Mouse (Mus musculus) midbrain, postnatal 0 days (tissue): ENCODE measurements around the gene Cpz. TPM values are rescaled to one million over a fixed set of nuclear protein-coding genes. Genes with fewer than 3 reads are reported as not detected.

ENCODE experiments used
- ATAC-seq: fragments of 200-750 bp; cut with Nextera tagmentation; 2 replicates; pipeline ENCODE4 v1.8.0; 2017; ENCODE audit warnings: moderate number of reproducible peaks, mild to moderate bottlenecking, moderate TSS enrichment, moderate library complexity; ENCODE audit not compliant: low FRiP score
- DNase-seq: peaks from one replicate; pipeline ENCODE4 v3.0.0-alpha.2; 2015; ENCODE audit warnings: low spot score
- H3K27ac ChIP-seq: fragments of 300-500 bp; sonication (generic); 2 replicates; pipeline ENCODE4 v1.5.1; 2014; ENCODE audit warnings: low read depth, mild to moderate bottlenecking, low read length, mixed read lengths
- H3K27me3 ChIP-seq: fragments of 300-500 bp; sonication (generic); 2 replicates; pipeline ENCODE4 v1.6.1; 2014; ENCODE audit warnings: low read length, control low read depth, mixed read lengths; ENCODE audit not compliant: insufficient read depth
- H3K36me3 ChIP-seq: fragments of 300-500 bp; sonication (generic); 2 replicates; pipeline ENCODE4 v1.6.1; 2014; ENCODE audit warnings: low read length, control low read depth, mixed read lengths; ENCODE audit not compliant: insufficient read depth
- H3K4me1 ChIP-seq: fragments of 300-500 bp; sonication (generic); 2 replicates; pipeline ENCODE4 v1.6.1; 2014; ENCODE audit warnings: mild to moderate bottlenecking, control low read depth, antibody characterized with exemption, low read length, mixed read lengths; ENCODE audit not compliant: insufficient read depth
- H3K4me2 ChIP-seq: fragments of 300-500 bp; sonication (generic); 2 replicates; pipeline ENCODE4 v1.6.1; 2014; ENCODE audit warnings: low read depth, mild to moderate bottlenecking, low read length, mixed read lengths; ENCODE audit not compliant: poor library complexity, severe bottlenecking
- H3K4me3 ChIP-seq: fragments of 300-500 bp; sonication (generic); 2 replicates; pipeline ENCODE4 v1.5.1; 2014; ENCODE audit warnings: low read depth, mild to moderate bottlenecking, low read length, moderate library complexity
- H3K9ac ChIP-seq: fragments of 300-500 bp; sonication (generic); replicated peaks from 2 replicates; pipeline ENCODE4 v1.6.1; 2014; ENCODE audit warnings: mild to moderate bottlenecking, low read length, moderate library complexity, mixed read lengths; ENCODE audit not compliant: poor library complexity, severe bottlenecking
- H3K9me3 ChIP-seq: fragments of 300-500 bp; sonication (generic); 2 replicates; pipeline ENCODE4 v1.6.1; 2016; ENCODE audit warnings: low read length, control low read depth
- CTCF ChIP-seq: IDR thresholded peaks from 2 replicates; pipeline ENCODE4 v1.5.1; 2016; ENCODE audit warnings: antibody characterized with exemption, mild to moderate bottlenecking
- WGBS: fragments of 180-500 bp; shearing (Covaris S2); extraction: QIAGEN DNeasy Blood & Tissue Kit; methylation state at CpG from one replicate; pipeline ENCODE4 v1.1.7; 2014; 5-methylcytosine and 5-hydroxymethylcytosine counted together
- polyA plus RNA-seq: library from polyadenylated mRNA; unstranded; fragments of >200 nt; fragmentation: Nextera tagmentation; extraction: Ambion mirVana; gene quantifications from 2 replicates; pipeline ENCODE4 v1.2.1, GENCODE M21; 2015
- total RNA-seq: library from RNA; depleted of rRNA; stranded (reverse); fragments of >200 nt; gene quantifications from 2 replicates; pipeline ENCODE4 v1.2.3, GENCODE M21; 2014; rRNA removed

The Cpz gene
- total RNA-seq, result 8.9 and 19.2 TPM in 2 replicates
- polyA plus RNA-seq, result 1.7 and 2.3 TPM in 2 replicates

- Histone ChIP-seq H3K27me3 (peaks cover 28% of the 10 kb centered on the region), H3K36me3 (no peaks in the 10 kb centered on the region), H3K9me3 (no peaks in the 10 kb centered on the region), H3K27ac (no peak within 1 kb of the TSS), H3K4me2 (peak within 1 kb of the TSS; percentile 53), H3K9ac (0 out of 2 replicates have a peak within 1 kb of the TSS, but pooled peaks have one; percentile 39), H3K4me3 (peak within 1 kb of the TSS; percentile 22), H3K4me1 (no peaks in the 10 kb centered on the region)
- DNase-seq (peak; percentile 56), ATAC-seq (peak; percentile 61; the same call in 1 of the 2 replicates)
- peak; percentile 42 for TF ChIP-seq CTCF
- 2% methylated on average over 29 of the region's 29 CpGs for WGBS
Observed at GRCm38 (mm10) chr5:35525469-35526123, at the start of gene Cpz. TSS of gene Cpz (minus strand) at chr5:35525698.

- peak; percentile 4; the same call in 1 of the 2 replicates for TF ChIP-seq CTCF
- Histone ChIP-seq H3K9ac (peak within 1 kb of the TSS; percentile 70), H3K4me2 (peak within 1 kb of the TSS; percentile 97), H3K27ac (peak within 1 kb of the TSS; percentile 80), H3K9me3 (no peaks in the 10 kb centered on the region), H3K27me3 (no peaks in the 10 kb centered on the region), H3K4me1 (peaks cover 8% of the 10 kb centered on the region; the same call in 1 of the 2 replicates), H3K36me3 (peaks cover 30% of the 10 kb centered on the region), H3K4me3 (peak within 1 kb of the TSS; percentile 72)
- DNase-seq (peak; percentile 94), ATAC-seq (peak; percentile 97)
- WGBS, result 4% methylated on average over 56 of the region's 56 CpGs
Observed at GRCm38 (mm10) chr5:35574653-35575599, 49.4 kb upstream of the Cpz start, which contains the start of gene Trmt44. TSS of gene Trmt44 (minus strand) at chr5:35575070.

GRCm38 (mm10) chr5:35571546-35571945, 46.0 kb upstream of the Cpz start:
- peaks cover 48% of the 10 kb centered on the region for H3K36me3 ChIP-seq
- H3K9ac ChIP-seq, result no peak overlapping the region
- no peak for DNase-seq
- no peak overlapping the region for H3K4me3 ChIP-seq
- ATAC-seq, result no peak
- H3K4me2 ChIP-seq, result no peak overlapping the region
- H3K27ac ChIP-seq, result no peak overlapping the region
- no peaks in the 10 kb centered on the region for H3K9me3 ChIP-seq
- WGBS, result 93% methylated on average over 6 of the region's 6 CpGs
- TF ChIP-seq CTCF, result no peak
- H3K4me1 ChIP-seq, result peaks cover 8% of the 10 kb centered on the region; the same call in 1 of the 2 replicates
- H3K27me3 ChIP-seq, result no peaks in the 10 kb centered on the region

- WGBS, result 82% methylated on average over 4 of the region's 4 CpGs
- no peak for TF ChIP-seq CTCF
- peaks cover 79% of the 10 kb centered on the region for H3K36me3 ChIP-seq
Observed at GRCm38 (mm10) chr5:35566632-35567031, 41.1 kb upstream of the Cpz start.

GRCm38 (mm10) chr5:35565217-35565616, 39.7 kb upstream of the Cpz start:
- no peaks in the 10 kb centered on the region for H3K27me3 ChIP-seq
- no peak for TF ChIP-seq CTCF
- peaks cover 71% of the 10 kb centered on the region for H3K36me3 ChIP-seq
- ATAC-seq, result no peak
- 91% methylated on average over 9 of the region's 9 CpGs for WGBS
- no peaks in the 10 kb centered on the region for H3K9me3 ChIP-seq
- DNase-seq, result no peak
- H3K4me1 ChIP-seq, result no peaks in the 10 kb centered on the region
- H3K27ac ChIP-seq, result no peak overlapping the region
- no peak overlapping the region for H3K9ac ChIP-seq
- no peak overlapping the region for H3K4me3 ChIP-seq
- H3K4me2 ChIP-seq, result no peak overlapping the region

More at GRCm38 (mm10) chr5:35566632-35567031, 41.1 kb upstream of the Cpz start:
- Histone ChIP-seq H3K4me2 (no peak overlapping the region), H3K9ac (no peak overlapping the region), H3K9me3 (no peaks in the 10 kb centered on the region), H3K4me1 (no peaks in the 10 kb centered on the region), H3K27me3 (no peaks in the 10 kb centered on the region), H3K4me3 (no peak overlapping the region), H3K27ac (no peak overlapping the region)
- ATAC-seq (no peak), DNase-seq (no peak)
